Comparison of ENCODE assay signal across 8 mouse cellular contexts in genomic region chr2:145850779-145851178, GRCm38 (mm10). TPM values are rescaled to one million over a fixed set of nuclear protein-coding genes. Genes with fewer than 3 reads are reported as not detected.
DNase-seq lines count a peak whose midpoint lies in the region; ATAC-seq and TF ChIP-seq lines count a peak whose summit lies in the region.

No protein-coding gene starts in this region.

- no peak overlapping the region for H3K9ac ChIP-seq in lung, postnatal 0 days (replicated peaks; ENCODE audit: low read depth)
- no peak overlapping the region for H3K9ac ChIP-seq in liver, postnatal 0 days (replicated peaks)

- peak overlapping the region; percentile 16 for H3K27ac ChIP-seq in lung, postnatal 0 days (ENCODE audit: low read length)
- H3K27ac ChIP-seq in left cerebral cortex, adult 2 months: peak overlapping the region; percentile 49
- H3K27ac ChIP-seq in liver, postnatal 0 days (ENCODE audit: low read depth): peak overlapping the region; percentile 87

- intact Hi-C loops in left cerebral cortex, adult 2 months (cut with DNase I): loop anchor here (5.0 kb wide), 1 partner anchor 37 kb away; no protein-coding TSS in a partner anchor

- peak; percentile 85 for TF ChIP-seq EP300 in lung, postnatal 0 days (IDR thresholded peaks at IDR 0.05)
- TF ChIP-seq EP300 in liver, postnatal 0 days (IDR thresholded peaks at IDR 0.05; ENCODE audit: low read depth): peak; percentile 49; the same call in 1 of the 2 replicates

- no peak overlapping the region for H3K4me3 ChIP-seq in lung, postnatal 0 days (ENCODE audit: low read depth, low read length)
- H3K4me3 ChIP-seq in left cerebral cortex, adult 2 months: no peak overlapping the region
- no peak overlapping the region for H3K4me3 ChIP-seq in liver, postnatal 0 days (ENCODE audit: low read depth, low read length)

- no peaks in the 10 kb centered on the region for H3K27me3 ChIP-seq in lung, postnatal 0 days (replicated peaks; ENCODE audit: insufficient read depth, low read length)
- H3K27me3 ChIP-seq in liver, postnatal 0 days (ENCODE audit: insufficient read depth, low read length): no peaks in the 10 kb centered on the region

- peaks cover 9% of the 10 kb centered on the region; the same call in 1 of the 2 replicates for H3K4me1 ChIP-seq in lung, postnatal 0 days (ENCODE audit: insufficient read depth, low read depth, low read length)
- H3K4me1 ChIP-seq in liver, postnatal 0 days (ENCODE audit: insufficient read depth): no peaks in the 10 kb centered on the region; the same call in 1 of the 2 replicates

- 33% methylated on average over 4 of the region's 4 CpGs for WGBS in lung, postnatal 0 days
- 62% methylated on average over 4 of the region's 4 CpGs for WGBS in liver, postnatal 0 days (ENCODE audit: insufficient replicate concordance)

- H3K4me2 ChIP-seq in lung, postnatal 0 days (replicated peaks; ENCODE audit: low read depth, low read length): no peak overlapping the region
- no peak overlapping the region for H3K4me2 ChIP-seq in liver, postnatal 0 days (ENCODE audit: low read depth, low read length)

- ATAC-seq in frontal cortex, adult (ENCODE audit: low TSS enrichment): peak; percentile 88
- peak; percentile 88 for ATAC-seq in lung, postnatal 0 days
- peak; percentile 100 for ATAC-seq in liver, postnatal 0 days
- ATAC-seq in CD4-positive, CD25-positive, alpha-beta regulatory T cell, adult 4 months: no peak

- no peaks in the 10 kb centered on the region; the same call in 1 of the 2 replicates for H3K36me3 ChIP-seq in lung, postnatal 0 days (ENCODE audit: insufficient read depth, low read length)
- peaks cover 14% of the 10 kb centered on the region for H3K36me3 ChIP-seq in liver, postnatal 0 days (replicated peaks; ENCODE audit: insufficient read depth, low read length)

- no peaks in the 10 kb centered on the region for H3K9me3 ChIP-seq in lung, postnatal 0 days (ENCODE audit: low read length)
- H3K9me3 ChIP-seq in liver, postnatal 0 days (ENCODE audit: low read length): no peaks in the 10 kb centered on the region

- no peak for TF ChIP-seq CTCF in lung, postnatal 0 days (IDR thresholded peaks at IDR 0.05)
- no peak for TF ChIP-seq CTCF in left cerebral cortex, adult 2 months (IDR thresholded peaks at IDR 0.05)
- TF ChIP-seq CTCF in liver, postnatal 0 days (IDR thresholded peaks at IDR 0.05; ENCODE audit: low read depth): no peak

- DNase-seq in frontal cortex, postnatal 25 days (ENCODE audit: low spot score in 2 of 2): no peak
- peak; percentile 90 for DNase-seq in lung, postnatal 0 days (ENCODE audit: low spot score)
- no peak for DNase-seq in lung, adult 18-20 months
- DNase-seq in left cerebral cortex, adult 2 months (ENCODE audit: extremely low spot score in 1 of 2, low spot score in 2 of 2): peak in 1 of 2 experiments; percentile 51
- DNase-seq in liver, postnatal 0 days: peak; percentile 50
- no peak for DNase-seq in thymus, postnatal 10 days (ENCODE audit: low spot score in 2 of 2)

RNA-seq across cellular contexts. Expression of gene Naa20, which starts 51.1 kb away (rescaled TPM):
- polyA plus RNA-seq in lung, postnatal 0 days (2015; fragmentation: Nextera tagmentation; extraction: Ambion mirVana): 108 and 118 TPM in 2 replicates
- total RNA-seq in left cerebral cortex, adult 2 months (2021): 10 to 100 TPM; 71.8 to 80.8 TPM
- polyA plus RNA-seq in liver, postnatal 0 days (2015; fragmentation: Nextera tagmentation; extraction: Ambion mirVana): 55.0 and 60.0 TPM in 2 replicates
- polyA plus RNA-seq in CD4-positive, CD25-positive, alpha-beta regulatory T cell, adult 4 months (2017; shearing (Covaris generic)): 100 to 1,000 TPM; 123 to 134 TPM

Comparison
In these comparisons a context has a peak if more than half of its experiments do, and no peak if none do; other contexts are left out.
1. DNase-seq: peak in lung, postnatal 0 days (single experiment) and liver, postnatal 0 days (single experiment); none in frontal cortex, postnatal 25 days (0 of 2), lung, adult 18-20 months (0 of 2) and thymus, postnatal 10 days (0 of 2).
2. H3K27ac ChIP-seq: peak in every context shown above with its lines; median percentile 87 in liver, postnatal 0 days; 49 in left cerebral cortex, adult 2 months; 16 in lung, postnatal 0 days.